Mouse (Mus musculus): Measurements from ENCODE around the gene Pianp. TPM values are rescaled to one million over a fixed set of nuclear protein-coding genes. Genes with fewer than 3 reads are reported as not detected.

The Pianp gene
- polyA plus RNA-seq, 1 experiment from 2014 or later, result 0.45 TPM

DNA sequence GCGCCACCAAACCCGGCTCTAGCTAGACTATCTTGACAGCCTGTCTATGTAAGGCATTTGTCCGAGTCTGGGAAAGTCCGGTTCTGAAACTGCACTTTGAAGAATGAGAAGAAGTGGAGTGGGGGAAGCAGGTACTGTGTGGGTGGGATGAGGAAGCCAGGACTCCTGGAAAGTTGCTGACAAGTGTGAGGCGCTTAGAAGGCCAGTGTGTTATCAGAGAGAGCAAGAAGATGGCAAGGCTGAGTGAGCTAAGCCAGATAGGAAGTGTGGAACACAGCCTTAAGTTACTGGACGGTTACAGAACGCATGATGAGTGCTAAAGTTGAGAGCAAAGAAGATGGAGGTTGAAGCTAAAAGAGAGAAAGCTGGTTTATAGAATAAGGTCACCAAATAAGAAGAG lies 45.6 kb downstream of the Pianp start:
- WGBS, result 67% methylated on average over 7 of the region's 7 CpGs
- Histone ChIP-seq H3K4me3 (no peak overlapping the region), H3K36me3 (peaks cover 37% of the 10 kb centered on the region), H3K27ac (ENCODE audit: poor library complexity, severe bottlenecking) (no peak overlapping the region), H3K9ac (no peak overlapping the region), H3K4me2 (no peak overlapping the region), H3K27me3 (replicated peaks) (no peaks in the 10 kb centered on the region), H3K4me1 (replicated peaks) (peaks cover 9% of the 10 kb centered on the region), H3K9me3 (replicated peaks) (no peaks in the 10 kb centered on the region)
- ATAC-seq (ENCODE audit: insufficient number of reproducible peaks, low FRiP score), result no peak

DNA sequence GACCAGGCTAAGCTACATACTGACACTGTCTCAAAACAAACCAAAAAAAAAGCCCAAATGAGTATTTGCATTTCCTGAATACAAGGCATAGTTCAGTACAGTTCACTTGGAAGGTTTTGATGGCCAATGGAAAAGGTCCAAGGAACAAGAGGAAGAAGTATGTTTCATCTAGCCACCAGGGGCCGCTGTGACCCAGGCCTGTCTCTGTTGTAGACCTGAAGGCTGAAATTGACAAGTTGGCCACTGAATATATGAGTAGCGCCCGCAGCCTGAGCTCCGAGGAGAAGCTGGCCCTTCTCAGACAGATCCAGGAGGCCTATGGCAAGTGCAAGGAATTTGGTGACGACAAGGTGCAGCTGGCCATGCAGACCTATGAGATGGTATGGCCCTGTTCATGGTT lies 50.2 kb downstream of the Pianp start:
- no peaks in the 10 kb centered on the region for H3K27me3 ChIP-seq (replicated peaks)
- no peak overlapping the region for H3K4me2 ChIP-seq
- no peak overlapping the region for H3K27ac ChIP-seq (ENCODE audit: poor library complexity, severe bottlenecking)
- no peak overlapping the region for H3K9ac ChIP-seq
- no peaks in the 10 kb centered on the region for H3K4me1 ChIP-seq (replicated peaks)
- no peaks in the 10 kb centered on the region for H3K9me3 ChIP-seq (replicated peaks)
- no peak overlapping the region for H3K4me3 ChIP-seq
- WGBS, result 35% methylated on average over 5 of the region's 5 CpGs
- ATAC-seq (ENCODE audit: insufficient number of reproducible peaks, low FRiP score), result no peak
- peaks cover 69% of the 10 kb centered on the region for H3K36me3 ChIP-seq

DNA sequence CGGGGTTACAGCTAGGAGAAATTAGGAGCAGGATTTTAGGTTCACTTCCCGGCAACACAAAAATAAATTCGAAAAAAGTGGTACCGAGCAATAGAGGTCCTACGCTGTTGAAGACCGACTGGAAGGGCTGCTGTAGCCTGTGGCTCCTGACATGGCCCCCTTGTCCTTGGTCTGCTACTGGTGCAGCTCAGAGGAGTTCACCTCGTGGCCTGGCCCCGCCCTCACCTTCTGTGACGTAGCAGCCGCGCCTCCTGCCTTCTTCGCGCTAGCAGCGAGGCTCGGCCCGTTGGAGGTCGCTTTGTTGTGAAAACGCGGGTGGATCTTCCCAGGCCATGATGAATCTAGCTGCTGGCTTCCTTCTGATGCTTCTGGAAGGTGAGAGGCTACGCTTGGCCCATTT lies 53.2 kb downstream of the Pianp start, which contains the start of gene Acrbp:
Gene Acrbp (plus strand): TSS at position 12 of the 400 bp plus-strand sequence.
- Histone ChIP-seq H3K9me3 (replicated peaks) (no peaks in the 10 kb centered on the region), H3K36me3 (peaks cover 80% of the 10 kb centered on the region), H3K27ac (ENCODE audit: poor library complexity, severe bottlenecking) (no peak within 1 kb of the TSS), H3K4me2 (no peak within 1 kb of the TSS), H3K9ac (no peak within 1 kb of the TSS), H3K27me3 (replicated peaks) (0 out of 2 replicates have a peak, but pooled peaks cover 3% of the 10 kb centered on the region), H3K4me1 (replicated peaks) (no peaks in the 10 kb centered on the region), H3K4me3 (no peak within 1 kb of the TSS)
- 38% methylated on average over 20 of the region's 20 CpGs for WGBS
- ATAC-seq (ENCODE audit: insufficient number of reproducible peaks, low FRiP score), result no peak

DNA sequence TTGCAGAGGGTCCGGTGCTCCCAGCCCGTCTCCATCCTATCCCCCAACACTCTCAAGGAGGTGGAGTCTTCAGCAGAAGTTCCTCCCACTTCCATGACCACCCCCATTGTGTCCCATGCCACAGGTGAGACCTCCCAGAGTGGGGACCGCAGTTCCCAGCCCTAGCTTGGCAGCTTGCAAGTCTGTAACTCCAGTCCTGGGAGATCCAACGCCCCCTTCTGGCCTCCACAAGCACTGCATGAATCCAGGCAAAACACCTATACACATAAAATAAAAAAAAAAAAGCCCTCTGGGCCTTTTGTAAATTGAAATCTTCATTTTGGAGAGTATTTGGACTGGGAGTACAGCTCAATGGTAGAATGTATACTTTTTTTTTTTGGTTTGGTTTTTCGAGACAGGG lies 54.7 kb downstream of the Pianp start:
- ATAC-seq (ENCODE audit: insufficient number of reproducible peaks, low FRiP score), result no peak
- Histone ChIP-seq H3K27ac (ENCODE audit: poor library complexity, severe bottlenecking) (no peak overlapping the region), H3K4me3 (no peak overlapping the region), H3K4me1 (replicated peaks) (peaks cover 3% of the 10 kb centered on the region; the same call in 1 of the 2 replicates), H3K4me2 (no peak overlapping the region), H3K9me3 (replicated peaks) (no peaks in the 10 kb centered on the region), H3K36me3 (peaks cover 76% of the 10 kb centered on the region), H3K9ac (no peak overlapping the region), H3K27me3 (replicated peaks) (0 out of 2 replicates have a peak, but pooled peaks cover 3% of the 10 kb centered on the region)
- WGBS, result 53% methylated on average over 5 of the region's 5 CpGs

Other genes with a start within 250 kb of the Pianp start
- gene Gm45234, start 240.7 kb upstream of the Pianp start, polyA plus RNA-seq (2016; fragmentation: Nextera tagmentation; extraction: Ambion mirVana), result not detected in 2 replicates
- gene Atn1, start 240.2 kb upstream of the Pianp start, polyA plus RNA-seq (2016; fragmentation: Nextera tagmentation; extraction: Ambion mirVana), result 9.5 and 10.2 TPM in 2 replicates
- gene Eno2, start 227.0 kb upstream of the Pianp start, polyA plus RNA-seq (2016; fragmentation: Nextera tagmentation; extraction: Ambion mirVana), result 6.0 and 6.4 TPM in 2 replicates
- 0.55 TPM in 1 of 2 replicates, not detected in the other for gene Lrrc23, start 217.0 kb upstream of the Pianp start, polyA plus RNA-seq (2016; fragmentation: Nextera tagmentation; extraction: Ambion mirVana)
- gene Spsb2, start 188.0 kb upstream of the Pianp start, polyA plus RNA-seq (2016; fragmentation: Nextera tagmentation; extraction: Ambion mirVana), result 8.7 and 9.1 TPM in 2 replicates
- gene Tpi1, start 182.4 kb upstream of the Pianp start, polyA plus RNA-seq (2016; fragmentation: Nextera tagmentation; extraction: Ambion mirVana), result 1,356 and 1,406 TPM in 2 replicates
- gene Usp5, start 167.2 kb upstream of the Pianp start, polyA plus RNA-seq (2016; fragmentation: Nextera tagmentation; extraction: Ambion mirVana), result 119 and 121 TPM in 2 replicates
- gene Cdca3, start 167.1 kb upstream of the Pianp start, polyA plus RNA-seq (2016; fragmentation: Nextera tagmentation; extraction: Ambion mirVana), result 105 and 121 TPM in 2 replicates
- 6.4 and 7.8 TPM in 2 replicates for gene Gnb3, start 156.4 kb upstream of the Pianp start, polyA plus RNA-seq (2016; fragmentation: Nextera tagmentation; extraction: Ambion mirVana)
- gene P3h3, start 138.9 kb upstream of the Pianp start, polyA plus RNA-seq (2016; fragmentation: Nextera tagmentation; extraction: Ambion mirVana), result 19.2 and 21.9 TPM in 2 replicates
- gene Gpr162, start 132.7 kb upstream of the Pianp start, polyA plus RNA-seq (2016; fragmentation: Nextera tagmentation; extraction: Ambion mirVana), result 1.9 and 2.2 TPM in 2 replicates
- gene Cd4, start 108.5 kb upstream of the Pianp start, polyA plus RNA-seq (2016; fragmentation: Nextera tagmentation; extraction: Ambion mirVana), result not detected in 2 replicates
- gene Lag3, start 85.0 kb upstream of the Pianp start, polyA plus RNA-seq (2016; fragmentation: Nextera tagmentation; extraction: Ambion mirVana), result 1.4 and 1.5 TPM in 2 replicates
- 233 and 243 TPM in 2 replicates for gene Ptms, start 76.6 kb upstream of the Pianp start, polyA plus RNA-seq (2016; fragmentation: Nextera tagmentation; extraction: Ambion mirVana)
- 357 and 358 TPM in 2 replicates for gene Mlf2, start 65.3 kb upstream of the Pianp start, polyA plus RNA-seq (2016; fragmentation: Nextera tagmentation; extraction: Ambion mirVana)
- 148 and 149 TPM in 2 replicates for gene Cops7a, start 31.2 kb upstream of the Pianp start, polyA plus RNA-seq (2016; fragmentation: Nextera tagmentation; extraction: Ambion mirVana)
- gene Zfp384, start 12.5 kb downstream of the Pianp start, polyA plus RNA-seq (2016; fragmentation: Nextera tagmentation; extraction: Ambion mirVana), result 12.2 and 13.6 TPM in 2 replicates
- 76.7 and 81.8 TPM in 2 replicates for gene Ing4, start 43.1 kb downstream of the Pianp start, polyA plus RNA-seq (2016; fragmentation: Nextera tagmentation; extraction: Ambion mirVana)
- gene Acrbp, start 53.0 kb downstream of the Pianp start, polyA plus RNA-seq (2016; fragmentation: Nextera tagmentation; extraction: Ambion mirVana), result 5.1 and 6.9 TPM in 2 replicates
- 0.24 and 0.31 TPM in 2 replicates for gene Lpar5, start 71.2 kb downstream of the Pianp start, polyA plus RNA-seq (2016; fragmentation: Nextera tagmentation; extraction: Ambion mirVana)
- gene Chd4, start 99.3 kb downstream of the Pianp start, polyA plus RNA-seq (2016; fragmentation: Nextera tagmentation; extraction: Ambion mirVana), result 76.2 and 77.3 TPM in 2 replicates
- gene Nop2, start 135.2 kb downstream of the Pianp start, polyA plus RNA-seq (2016; fragmentation: Nextera tagmentation; extraction: Ambion mirVana), result 55.0 and 56.2 TPM in 2 replicates
- 11.3 and 11.8 TPM in 2 replicates for gene Iffo1, start 148.5 kb downstream of the Pianp start, polyA plus RNA-seq (2016; fragmentation: Nextera tagmentation; extraction: Ambion mirVana)
- 4,345 and 4,378 TPM in 2 replicates for gene Gapdh, start 169.8 kb downstream of the Pianp start, polyA plus RNA-seq (2016; fragmentation: Nextera tagmentation; extraction: Ambion mirVana)
- gene Ncapd2, start 195.0 kb downstream of the Pianp start, polyA plus RNA-seq (2016; fragmentation: Nextera tagmentation; extraction: Ambion mirVana), result 99.0 and 112 TPM in 2 replicates
- gene Mrpl51, start 195.1 kb downstream of the Pianp start, polyA plus RNA-seq (2016; fragmentation: Nextera tagmentation; extraction: Ambion mirVana), result 217 and 218 TPM in 2 replicates
- 4.2 and 4.3 TPM in 2 replicates for gene Vamp1, start 218.9 kb downstream of the Pianp start, polyA plus RNA-seq (2016; fragmentation: Nextera tagmentation; extraction: Ambion mirVana)
- 3.1 and 3.3 TPM in 2 replicates for gene Tapbpl, start 235.2 kb downstream of the Pianp start, polyA plus RNA-seq (2016; fragmentation: Nextera tagmentation; extraction: Ambion mirVana)
- 0.96 and 2.0 TPM in 2 replicates for gene Cd27, start 240.3 kb downstream of the Pianp start, polyA plus RNA-seq (2016; fragmentation: Nextera tagmentation; extraction: Ambion mirVana)

Measured in heart, embryonic 12.5 days (tissue).